Mouse (Mus musculus) liver, postnatal 0 days (tissue): ENCODE data around the gene Isoc2b.

Source experiments
- CTCF ChIP-seq: sonication (generic); IDR thresholded peaks from 2 replicates; pipeline ENCODE4 v1.5.1; 2016; ENCODE audit warnings: antibody characterized with exemption, low read depth
- EP300 ChIP-seq: IDR thresholded peaks from 2 replicates; pipeline ENCODE4 v1.6.1; 2016; ENCODE audit warnings: antibody characterized with exemption, low read depth, mild to moderate bottlenecking

DNA sequence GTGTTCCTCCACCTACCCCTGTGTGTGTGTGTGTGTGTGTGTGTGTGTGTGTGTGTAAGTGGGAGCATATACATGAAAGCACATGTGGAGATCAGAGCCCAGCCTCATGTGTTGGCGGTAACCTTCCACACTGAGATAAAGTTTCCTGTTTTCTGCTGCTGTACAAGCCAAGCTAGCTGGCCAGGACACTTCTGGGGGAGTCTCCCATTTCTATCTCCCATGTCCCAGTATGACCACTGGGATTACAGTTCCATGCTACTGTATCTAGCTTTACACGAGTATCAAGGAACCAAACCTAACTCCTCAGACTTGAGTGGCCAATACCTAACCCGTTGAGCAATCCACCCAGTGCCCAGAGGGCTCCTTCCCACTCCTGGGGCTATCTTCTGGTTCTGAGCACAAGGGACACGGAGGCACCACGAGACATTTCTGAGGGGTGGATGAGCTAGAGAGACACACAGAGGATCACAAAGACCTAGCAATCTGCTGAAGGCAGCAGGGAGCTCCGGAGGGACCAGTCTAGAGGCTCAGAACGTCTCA is 6.4 kb downstream of the Isoc2b start:
- TF ChIP-seq CTCF (no peak), EP300 (no peak)
